26 mouse cellular contexts compared by ENCODE assay signal in the genomic region with DNA sequence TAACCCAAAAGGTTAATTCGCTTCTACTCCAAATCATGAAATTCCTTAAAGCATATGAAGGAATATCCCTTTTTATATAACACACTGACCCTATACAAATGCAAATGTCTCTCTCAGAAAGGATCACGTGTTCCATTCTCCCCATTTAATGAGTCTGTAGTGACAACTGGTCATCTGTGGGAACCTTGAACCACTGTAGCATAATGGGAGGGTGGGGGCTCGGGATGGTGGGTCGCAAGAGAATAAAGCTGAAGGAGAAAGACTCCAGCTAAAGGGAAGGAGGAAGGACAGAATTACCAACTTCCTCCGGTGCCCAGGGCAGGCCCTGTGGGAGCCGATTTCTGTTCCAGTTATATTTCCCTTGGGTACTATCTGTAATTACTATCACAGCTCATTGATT.
DNase-seq lines count a peak whose midpoint lies in the region; ATAC-seq and TF ChIP-seq lines count a peak whose summit lies in the region.
"Had no signal": no experiment of that assay in that cellular context is flagged by ENCODE, and none has a peak within 500 bp of the region (broad histone marks: within the 10 kb centered on the region; RNA-seq: fewer than 3 reads in every experiment).

No protein-coding gene starts in this region.

- no peak for TF ChIP-seq CTCF in forebrain, postnatal 0 days (IDR thresholded peaks at IDR 0.05; ENCODE audit: low read depth)
- no peak for TF ChIP-seq CTCF in brain, embryonic 14.5 days (IDR thresholded peaks at IDR 0.05; ENCODE audit: borderline replicate concordance, extremely low read depth, insufficient read depth, insufficient read length)

- no peak for ATAC-seq in forebrain, postnatal 0 days
- ATAC-seq in midbrain, embryonic 11.5 days (ENCODE audit: low FRiP score): peak; percentile 49; the same call in 1 of the 2 replicates
- no peak for ATAC-seq in midbrain, embryonic 14.5 days (ENCODE audit: low FRiP score, low TSS enrichment)
- peak; percentile 33; the same call in 1 of the 2 replicates for ATAC-seq in neural tube, embryonic 12.5 days (ENCODE audit: low FRiP score, low read depth)
- ATAC-seq: intestine, postnatal 0 days had no signal

- no peak overlapping the region for H3K9ac ChIP-seq in forebrain, postnatal 0 days
- no peak overlapping the region for H3K9ac ChIP-seq in midbrain, embryonic 11.5 days (ENCODE audit: low read length)
- H3K9ac ChIP-seq in midbrain, embryonic 14.5 days (replicated peaks; ENCODE audit: low read length): no peak overlapping the region
- no peak overlapping the region for H3K9ac ChIP-seq in neural tube, embryonic 12.5 days
- H3K9ac ChIP-seq: embryonic facial prominence, embryonic 12.5 days; heart, embryonic 12.5 days; liver, embryonic 15.5 days; lung, embryonic 14.5 days had no signal

- WGBS in forebrain, embryonic 10.5 days: 68% methylated on average over 6 of the region's 6 CpGs
- 21% methylated on average over 6 of the region's 6 CpGs for WGBS in forebrain, postnatal 0 days
- 56% methylated on average over 6 of the region's 6 CpGs for WGBS in midbrain, embryonic 11.5 days
- WGBS in midbrain, embryonic 14.5 days: 37% methylated on average over 6 of the region's 6 CpGs
- WGBS in neural tube, embryonic 12.5 days: 54% methylated on average over 6 of the region's 6 CpGs

- H3K27me3 ChIP-seq in forebrain, embryonic 10.5 days (ENCODE audit: poor library complexity, severe bottlenecking): no peaks in the 10 kb centered on the region
- no peaks in the 10 kb centered on the region for H3K27me3 ChIP-seq in forebrain, postnatal 0 days (ENCODE audit: insufficient read depth, low read length)
- no peaks in the 10 kb centered on the region for H3K27me3 ChIP-seq in midbrain, embryonic 11.5 days (ENCODE audit: control insufficient read depth, insufficient read depth, low read length)
- H3K27me3 ChIP-seq in midbrain, embryonic 14.5 days (ENCODE audit: control insufficient read depth, insufficient read depth, low read length): no peaks in the 10 kb centered on the region
- H3K27me3 ChIP-seq in neural tube, embryonic 12.5 days (replicated peaks): no peaks in the 10 kb centered on the region
- H3K27me3 ChIP-seq: CH12.LX; embryonic facial prominence, embryonic 12.5 days; heart, embryonic 12.5 days; liver, embryonic 15.5 days had no signal

- H3K36me3 ChIP-seq in forebrain, embryonic 10.5 days (replicated peaks): peaks cover 3% of the 10 kb centered on the region; the same call in 1 of the 2 replicates
- no peaks in the 10 kb centered on the region for H3K36me3 ChIP-seq in forebrain, postnatal 0 days (ENCODE audit: insufficient read depth)
- 0 out of 2 replicates have a peak, but pooled peaks cover 3% of the 10 kb centered on the region for H3K36me3 ChIP-seq in midbrain, embryonic 11.5 days (ENCODE audit: control insufficient read depth, insufficient read depth, low read length)
- H3K36me3 ChIP-seq in midbrain, embryonic 14.5 days (ENCODE audit: control insufficient read depth, insufficient read depth, low read length): no peaks in the 10 kb centered on the region
- H3K36me3 ChIP-seq in neural tube, embryonic 12.5 days: no peaks in the 10 kb centered on the region
- H3K36me3 ChIP-seq: heart, embryonic 12.5 days; liver, embryonic 15.5 days had no signal

- H3K4me2 ChIP-seq in forebrain, postnatal 0 days (ENCODE audit: low read depth): no peak overlapping the region
- H3K4me2 ChIP-seq in midbrain, embryonic 11.5 days: no peak overlapping the region
- H3K4me2 ChIP-seq in midbrain, embryonic 14.5 days (ENCODE audit: low read length): no peak overlapping the region
- no peak overlapping the region for H3K4me2 ChIP-seq in neural tube, embryonic 12.5 days (replicated peaks)
- H3K4me2 ChIP-seq: embryonic facial prominence, embryonic 12.5 days; heart, embryonic 12.5 days; liver, embryonic 15.5 days; lung, embryonic 14.5 days had no signal

- H3K4me3 ChIP-seq in forebrain, embryonic 10.5 days: no peak overlapping the region
- no peak overlapping the region for H3K4me3 ChIP-seq in forebrain, postnatal 0 days (ENCODE audit: low read depth, low read length)
- no peak overlapping the region for H3K4me3 ChIP-seq in midbrain, embryonic 11.5 days (ENCODE audit: low read depth, low read length)
- H3K4me3 ChIP-seq in midbrain, embryonic 14.5 days (replicated peaks; ENCODE audit: low read depth, low read length): no peak overlapping the region
- H3K4me3 ChIP-seq in neural tube, embryonic 12.5 days: no peak overlapping the region
- H3K4me3 ChIP-seq: embryonic facial prominence, embryonic 12.5 days; heart, adult 2 months; heart, embryonic 12.5 days; liver, embryonic 15.5 days had no signal

- H3K9me3 ChIP-seq in forebrain, embryonic 10.5 days: no peaks in the 10 kb centered on the region
- H3K9me3 ChIP-seq in forebrain, postnatal 0 days (ENCODE audit: low read length): no peaks in the 10 kb centered on the region
- H3K9me3 ChIP-seq in midbrain, embryonic 11.5 days (ENCODE audit: control insufficient read depth, low read length): no peaks in the 10 kb centered on the region
- H3K9me3 ChIP-seq in midbrain, embryonic 14.5 days (ENCODE audit: control insufficient read depth, low read length): no peaks in the 10 kb centered on the region
- no peaks in the 10 kb centered on the region for H3K9me3 ChIP-seq in neural tube, embryonic 12.5 days
- H3K9me3 ChIP-seq: embryonic facial prominence, embryonic 12.5 days; heart, embryonic 12.5 days; liver, embryonic 15.5 days had no signal

- H3K4me1 ChIP-seq in forebrain, embryonic 10.5 days: peaks cover 33% of the 10 kb centered on the region
- H3K4me1 ChIP-seq in forebrain, postnatal 0 days (ENCODE audit: insufficient read depth): 0 out of 2 replicates have a peak, but pooled peaks cover 6% of the 10 kb centered on the region
- H3K4me1 ChIP-seq in midbrain, embryonic 11.5 days (ENCODE audit: control insufficient read depth, insufficient read depth, low read length): peaks cover 5% of the 10 kb centered on the region; the same call in 1 of the 2 replicates
- H3K4me1 ChIP-seq in midbrain, embryonic 14.5 days (ENCODE audit: control insufficient read depth, insufficient read depth, low read length): peaks cover 19% of the 10 kb centered on the region
- H3K4me1 ChIP-seq in neural tube, embryonic 12.5 days: peaks cover 15% of the 10 kb centered on the region; the same call in 1 of the 2 replicates
- H3K4me1 ChIP-seq: embryonic facial prominence, embryonic 12.5 days; liver, embryonic 15.5 days had no signal

- TF ChIP-seq POLR2A in brain, embryonic 14.5 days (IDR thresholded peaks at IDR 0.05; ENCODE audit: borderline replicate concordance, extremely low read depth, insufficient read depth, insufficient read length, poor library complexity, severe bottlenecking): no peak

- DNase-seq in forebrain, embryonic 10.5 days (ENCODE audit: extremely low spot score, low spot score): no peak
- DNase-seq in forebrain, postnatal 0 days: no peak
- DNase-seq in midbrain, embryonic 11.5 days (ENCODE audit: low spot score, missing footprints): no peak
- no peak for DNase-seq in midbrain, embryonic 14.5 days
- peak; percentile 66 for DNase-seq in brain, embryonic 14.5 days (ENCODE audit: low read depth)
- no peak for DNase-seq in adrenal gland, postnatal 25 days
- no peak for DNase-seq in liver
- DNase-seq: adrenal gland, adult 8-10 months; cerebellum, adult 11-12 months; cerebellum, adult 9-11 months; embryo, embryonic 11 days; heart, adult 2 months; heart, postnatal 4 days; kidney, adult 9 months; kidney, postnatal 10 days; lung, embryonic 14.5 days; lung, postnatal 14 days; right cerebral cortex, postnatal 4 days; thymus, adult 2 months; thymus, postnatal 36 days had no signal

- H3K27ac ChIP-seq in forebrain, embryonic 10.5 days: peak overlapping the region; percentile 69; the same call in 1 of the 2 replicates
- H3K27ac ChIP-seq in forebrain, postnatal 0 days (ENCODE audit: low read depth, low read length): no peak overlapping the region
- no peak overlapping the region for H3K27ac ChIP-seq in midbrain, embryonic 11.5 days (ENCODE audit: low read depth, low read length)
- no peak overlapping the region for H3K27ac ChIP-seq in midbrain, embryonic 14.5 days (replicated peaks; ENCODE audit: low read depth, low read length)
- H3K27ac ChIP-seq in neural tube, embryonic 12.5 days: no peak overlapping the region
- H3K27ac ChIP-seq: embryonic facial prominence, embryonic 12.5 days; heart, adult 2 months; liver, embryonic 15.5 days had no signal

Comparison
In these comparisons a context has a peak if more than half of its experiments do, and no peak if none do; other contexts are left out.
1. ATAC-seq: peak in midbrain, embryonic 11.5 days (single experiment) and neural tube, embryonic 12.5 days (single experiment); none in forebrain, postnatal 0 days (single experiment) and midbrain, embryonic 14.5 days (single experiment).